Mouse (Mus musculus): ENCODE results near the gene Zfp523. TPM values are rescaled to one million over a fixed set of nuclear protein-coding genes. Genes with fewer than 3 reads are reported as not detected.
A peak's percentile ranks its signal among the peaks of the same experiment; 100 is the strongest.

Zfp523 gene
- polyA plus RNA-seq (2014; fragmentation: Nextera tagmentation; extraction: Ambion mirVana) = 31.1 and 32.5 TPM in 2 replicates

- peak; percentile 87 for ATAC-seq (ENCODE audit: insufficient read depth, low FRiP score, low TSS enrichment)
- WGBS = under 1% methylated on average over 69 of the region's 82 CpGs
Observed at GRCm38 (mm10) chr17:28176775-28177539, at the start of gene Zfp523. Gene Zfp523 (plus strand): TSS chr17:28177129.

GRCm38 (mm10) chr17:28129796-28130195, 47.1 kb upstream of the Zfp523 start:
- no peaks in the 10 kb centered on the region for H3K27me3 ChIP-seq (ENCODE audit: control insufficient read depth, insufficient read depth, low read length)
- H3K4me2 ChIP-seq (ENCODE audit: low read depth) = no peak overlapping the region
- 91% methylated on average over 5 of the region's 5 CpGs for WGBS
- H3K4me3 ChIP-seq (ENCODE audit: low read depth, low read length) = no peak overlapping the region
- H3K27ac ChIP-seq (ENCODE audit: low read depth, low read length) = no peak overlapping the region
- H3K4me1 ChIP-seq (ENCODE audit: control insufficient read depth, insufficient read depth, low read length) = 0 out of 2 replicates have a peak, but pooled peaks cover 4% of the 10 kb centered on the region
- ATAC-seq (ENCODE audit: insufficient read depth, low FRiP score, low TSS enrichment) = no peak
- H3K9ac ChIP-seq (ENCODE audit: low read length) = no peak overlapping the region
- no peaks in the 10 kb centered on the region for H3K9me3 ChIP-seq (ENCODE audit: control insufficient read depth, low read length)
- no peak for DNase-seq (ENCODE audit: low spot score)
- no peaks in the 10 kb centered on the region for H3K36me3 ChIP-seq (ENCODE audit: control insufficient read depth, insufficient read depth, low read length)

More at GRCm38 (mm10) chr17:28176775-28177539, at the start of gene Zfp523:
- peak within 1 kb of the TSS; percentile 93 for H3K27ac ChIP-seq (ENCODE audit: low read depth, low read length)
- H3K4me3 ChIP-seq (ENCODE audit: low read depth, low read length) = peak within 1 kb of the TSS; percentile 87
- peaks cover 20% of the 10 kb centered on the region for H3K4me1 ChIP-seq (ENCODE audit: control insufficient read depth, insufficient read depth, low read length)
- peak within 1 kb of the TSS; percentile 97 for H3K4me2 ChIP-seq (ENCODE audit: low read depth)
- DNase-seq (ENCODE audit: low spot score) = peak; percentile 94
- H3K36me3 ChIP-seq (ENCODE audit: control insufficient read depth, insufficient read depth, low read length) = no peaks in the 10 kb centered on the region; the same call in 1 of the 2 replicates
- peak within 1 kb of the TSS; percentile 95 for H3K9ac ChIP-seq (ENCODE audit: low read length)
- H3K9me3 ChIP-seq (ENCODE audit: control insufficient read depth, low read length) = no peaks in the 10 kb centered on the region
- H3K27me3 ChIP-seq (ENCODE audit: control insufficient read depth, insufficient read depth, low read length) = no peaks in the 10 kb centered on the region

GRCm38 (mm10) chr17:28130391-28131125, 46.4 kb upstream of the Zfp523 start:
- 73% methylated on average over 5 of the region's 5 CpGs for WGBS
- ATAC-seq (ENCODE audit: insufficient read depth, low FRiP score, low TSS enrichment) (no peak), DNase-seq (ENCODE audit: low spot score) (no peak)

GRCm38 (mm10) chr17:28131156-28131555, 45.8 kb upstream of the Zfp523 start:
- H3K4me1 ChIP-seq (ENCODE audit: control insufficient read depth, insufficient read depth, low read length) = 0 out of 2 replicates have a peak, but pooled peaks cover 4% of the 10 kb centered on the region
- ATAC-seq (ENCODE audit: insufficient read depth, low FRiP score, low TSS enrichment) (no peak), DNase-seq (ENCODE audit: low spot score) (no peak)
- no peaks in the 10 kb centered on the region for H3K9me3 ChIP-seq (ENCODE audit: control insufficient read depth, low read length)
- no peaks in the 10 kb centered on the region for H3K36me3 ChIP-seq (ENCODE audit: control insufficient read depth, insufficient read depth, low read length)
- H3K4me3 ChIP-seq (ENCODE audit: low read depth, low read length) = no peak overlapping the region
- no peak overlapping the region for H3K9ac ChIP-seq (ENCODE audit: low read length)
- H3K27me3 ChIP-seq (ENCODE audit: control insufficient read depth, insufficient read depth, low read length) = no peaks in the 10 kb centered on the region
- H3K4me2 ChIP-seq (ENCODE audit: low read depth) = no peak overlapping the region
- H3K27ac ChIP-seq (ENCODE audit: low read depth, low read length) = no peak overlapping the region

More at GRCm38 (mm10) chr17:28130391-28131125, 46.4 kb upstream of the Zfp523 start:
- Histone ChIP-seq H3K9me3 (ENCODE audit: control insufficient read depth, low read length) (no peaks in the 10 kb centered on the region), H3K27me3 (ENCODE audit: control insufficient read depth, insufficient read depth, low read length) (no peaks in the 10 kb centered on the region), H3K9ac (ENCODE audit: low read length) (no peak overlapping the region), H3K4me1 (ENCODE audit: control insufficient read depth, insufficient read depth, low read length) (0 out of 2 replicates have a peak, but pooled peaks cover 4% of the 10 kb centered on the region), H3K27ac (ENCODE audit: low read depth, low read length) (no peak overlapping the region), H3K4me2 (ENCODE audit: low read depth) (no peak overlapping the region), H3K4me3 (ENCODE audit: low read depth, low read length) (no peak overlapping the region), H3K36me3 (ENCODE audit: control insufficient read depth, insufficient read depth, low read length) (no peaks in the 10 kb centered on the region)

GRCm38 (mm10) chr17:28133193-28133592, 43.7 kb upstream of the Zfp523 start:
- Histone ChIP-seq H3K9ac (ENCODE audit: low read length) (no peak overlapping the region), H3K27ac (ENCODE audit: low read depth, low read length) (no peak overlapping the region), H3K27me3 (ENCODE audit: control insufficient read depth, insufficient read depth, low read length) (no peaks in the 10 kb centered on the region), H3K4me1 (ENCODE audit: control insufficient read depth, insufficient read depth, low read length) (0 out of 2 replicates have a peak, but pooled peaks cover 4% of the 10 kb centered on the region), H3K36me3 (ENCODE audit: control insufficient read depth, insufficient read depth, low read length) (no peaks in the 10 kb centered on the region), H3K9me3 (ENCODE audit: control insufficient read depth, low read length) (no peaks in the 10 kb centered on the region), H3K4me2 (ENCODE audit: low read depth) (no peak overlapping the region), H3K4me3 (ENCODE audit: low read depth, low read length) (no peak overlapping the region)
- 8% methylated on average over 14 of the region's 14 CpGs for WGBS
- ATAC-seq (ENCODE audit: insufficient read depth, low FRiP score, low TSS enrichment) = no peak
- peak; percentile 83 for DNase-seq (ENCODE audit: low spot score)

GRCm38 (mm10) chr17:28135496-28135895, 41.4 kb upstream of the Zfp523 start:
- peaks cover 4% of the 10 kb centered on the region; the same call in 1 of the 2 replicates for H3K4me1 ChIP-seq (ENCODE audit: control insufficient read depth, insufficient read depth, low read length)
- H3K27me3 ChIP-seq (ENCODE audit: control insufficient read depth, insufficient read depth, low read length) = no peaks in the 10 kb centered on the region
- ATAC-seq (ENCODE audit: insufficient read depth, low FRiP score, low TSS enrichment) = no peak
- no peak for DNase-seq (ENCODE audit: low spot score)
- 60% methylated on average over 3 of the region's 3 CpGs for WGBS
- H3K27ac ChIP-seq (ENCODE audit: low read depth, low read length) = no peak overlapping the region
- no peak overlapping the region for H3K4me3 ChIP-seq (ENCODE audit: low read depth, low read length)
- H3K9ac ChIP-seq (ENCODE audit: low read length) = no peak overlapping the region
- H3K9me3 ChIP-seq (ENCODE audit: control insufficient read depth, low read length) = no peaks in the 10 kb centered on the region
- no peak overlapping the region for H3K4me2 ChIP-seq (ENCODE audit: low read depth)
- no peaks in the 10 kb centered on the region for H3K36me3 ChIP-seq (ENCODE audit: control insufficient read depth, insufficient read depth, low read length)

- Histone ChIP-seq H3K36me3 (ENCODE audit: control insufficient read depth, insufficient read depth, low read length) (no peaks in the 10 kb centered on the region), H3K27ac (ENCODE audit: low read depth, low read length) (no peak overlapping the region), H3K27me3 (ENCODE audit: control insufficient read depth, insufficient read depth, low read length) (no peaks in the 10 kb centered on the region), H3K9me3 (ENCODE audit: control insufficient read depth, low read length) (no peaks in the 10 kb centered on the region), H3K4me2 (ENCODE audit: low read depth) (no peak overlapping the region), H3K9ac (ENCODE audit: low read length) (no peak overlapping the region), H3K4me1 (ENCODE audit: control insufficient read depth, insufficient read depth, low read length) (peaks cover 12% of the 10 kb centered on the region), H3K4me3 (ENCODE audit: low read depth, low read length) (no peak overlapping the region)
- DNase-seq (ENCODE audit: low spot score) (no peak), ATAC-seq (ENCODE audit: insufficient read depth, low FRiP score, low TSS enrichment) (no peak)
- WGBS = 49% methylated on average over 5 of the region's 5 CpGs
Observed at GRCm38 (mm10) chr17:28136266-28136665, 40.7 kb upstream of the Zfp523 start.

GRCm38 (mm10) chr17:28138013-28138412, 38.9 kb upstream of the Zfp523 start:
- H3K9ac ChIP-seq (ENCODE audit: low read length) = no peak overlapping the region
- ATAC-seq (ENCODE audit: insufficient read depth, low FRiP score, low TSS enrichment) (no peak), DNase-seq (ENCODE audit: low spot score) (no peak)
- H3K4me1 ChIP-seq (ENCODE audit: control insufficient read depth, insufficient read depth, low read length) = peaks cover 8% of the 10 kb centered on the region
- H3K9me3 ChIP-seq (ENCODE audit: control insufficient read depth, low read length) = no peaks in the 10 kb centered on the region
- no peaks in the 10 kb centered on the region for H3K36me3 ChIP-seq (ENCODE audit: control insufficient read depth, insufficient read depth, low read length)
- 83% methylated on average over 8 of the region's 8 CpGs for WGBS
- no peak overlapping the region for H3K4me2 ChIP-seq (ENCODE audit: low read depth)
- H3K4me3 ChIP-seq (ENCODE audit: low read depth, low read length) = no peak overlapping the region
- no peak overlapping the region for H3K27ac ChIP-seq (ENCODE audit: low read depth, low read length)
- H3K27me3 ChIP-seq (ENCODE audit: control insufficient read depth, insufficient read depth, low read length) = no peaks in the 10 kb centered on the region

Data from neural tube, embryonic 11.5 days (tissue).